Mouse (Mus musculus) forebrain, embryonic 11.5 days (tissue): ENCODE measurements at regions not wholly inside any gene's neighbourhood (a gene's known extent, or its start where the extent isn't known, plus 50 kb on each side); places are given as distances from the start of the nearest gene placed in this dataset.

Source experiments
- ATAC-seq: fragments of 200-750 bp; cut with Nextera tagmentation; replicated peaks from 2 replicates; pipeline ENCODE4 v1.8.0; 2017; ENCODE audit warnings: moderate TSS enrichment; ENCODE audit not compliant: low FRiP score
- DNase-seq: peaks from one replicate; pipeline ENCODE4 v3.0.0-alpha.2; 2017; ENCODE audit warnings: low spot score
- H3K27ac ChIP-seq: fragments of 300-500 bp; sonication (generic); 2 replicates; pipeline ENCODE4 v1.5.1; 2014; ENCODE audit warnings: low read depth, low read length
- H3K27me3 ChIP-seq: fragments of 300-500 bp; sonication (generic); 2 replicates; pipeline ENCODE4 v1.6.1; 2014; ENCODE audit warnings: mild to moderate bottlenecking, low read length, mixed read lengths; ENCODE audit not compliant: control insufficient read depth, insufficient read depth
- H3K36me3 ChIP-seq: fragments of 300-500 bp; sonication (generic); 2 replicates; pipeline ENCODE4 v1.6.1; 2014; ENCODE audit warnings: mild to moderate bottlenecking, low read length, moderate library complexity, mixed read lengths; ENCODE audit not compliant: control insufficient read depth, insufficient read depth
- H3K4me1 ChIP-seq: fragments of 300-500 bp; sonication (generic); replicated peaks from 2 replicates; pipeline ENCODE4 v1.6.1; 2014; ENCODE audit warnings: low read length, mixed read lengths; ENCODE audit not compliant: control insufficient read depth, insufficient read depth
- H3K4me2 ChIP-seq: fragments of 300-500 bp; sonication (generic); 2 replicates; pipeline ENCODE4 v1.6.1; 2014; ENCODE audit warnings: low read depth, mild to moderate bottlenecking, low read length, moderate library complexity, mixed read lengths; ENCODE audit not compliant: severe bottlenecking
- H3K4me3 ChIP-seq: fragments of 300-500 bp; sonication (generic); 2 replicates; pipeline ENCODE4 v1.5.1; 2014; ENCODE audit warnings: low read depth, low read length
- H3K9ac ChIP-seq: fragments of 300-500 bp; sonication (generic); 2 replicates; pipeline ENCODE4 v1.6.1; 2014; ENCODE audit warnings: low read length
- H3K9me3 ChIP-seq: fragments of 300-500 bp; sonication (generic); 2 replicates; pipeline ENCODE4 v1.6.1; 2016; ENCODE audit warnings: low read length, mixed read lengths; ENCODE audit not compliant: control insufficient read depth
- WGBS: fragments of 180-500 bp; shearing (Covaris S2); extraction: QIAGEN DNeasy Blood & Tissue Kit; methylation state at CpG from one replicate; pipeline ENCODE4 v1.1.7; 2014; 5-methylcytosine and 5-hydroxymethylcytosine counted together

DNA sequence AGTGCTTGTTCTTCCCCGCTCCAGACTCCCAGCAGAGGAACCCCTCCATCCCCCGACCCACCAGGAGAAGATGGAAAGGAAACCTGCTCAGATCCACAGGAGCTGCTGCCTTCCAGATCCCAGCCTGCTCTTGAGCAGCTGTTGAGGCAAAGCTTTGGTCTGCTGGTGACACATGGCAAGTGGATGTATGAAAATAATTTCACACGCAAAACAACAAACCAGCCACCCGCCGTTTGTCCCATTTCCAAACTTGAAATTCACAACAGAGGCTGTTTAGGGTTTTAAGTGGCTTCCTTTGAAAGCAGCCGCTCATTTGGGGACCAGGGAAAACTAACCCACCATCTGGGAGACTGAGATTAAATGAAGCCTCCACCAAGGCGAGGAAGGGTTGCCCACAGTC lies 220.8 kb upstream of the Zdhhc25 start:
- Histone ChIP-seq H3K4me2 (no peak overlapping the region), H3K4me3 (no peak overlapping the region), H3K4me1 (peaks cover 10% of the 10 kb centered on the region; the same call in 1 of the 2 replicates), H3K9ac (no peak overlapping the region), H3K9me3 (no peaks in the 10 kb centered on the region), H3K36me3 (no peaks in the 10 kb centered on the region), H3K27me3 (peaks cover 2% of the 10 kb centered on the region; the same call in 1 of the 2 replicates), H3K27ac (no peak overlapping the region)
- DNase-seq (peak; percentile 43), ATAC-seq (no peak)
- WGBS: 73% methylated on average over 7 of the region's 7 CpGs

DNA sequence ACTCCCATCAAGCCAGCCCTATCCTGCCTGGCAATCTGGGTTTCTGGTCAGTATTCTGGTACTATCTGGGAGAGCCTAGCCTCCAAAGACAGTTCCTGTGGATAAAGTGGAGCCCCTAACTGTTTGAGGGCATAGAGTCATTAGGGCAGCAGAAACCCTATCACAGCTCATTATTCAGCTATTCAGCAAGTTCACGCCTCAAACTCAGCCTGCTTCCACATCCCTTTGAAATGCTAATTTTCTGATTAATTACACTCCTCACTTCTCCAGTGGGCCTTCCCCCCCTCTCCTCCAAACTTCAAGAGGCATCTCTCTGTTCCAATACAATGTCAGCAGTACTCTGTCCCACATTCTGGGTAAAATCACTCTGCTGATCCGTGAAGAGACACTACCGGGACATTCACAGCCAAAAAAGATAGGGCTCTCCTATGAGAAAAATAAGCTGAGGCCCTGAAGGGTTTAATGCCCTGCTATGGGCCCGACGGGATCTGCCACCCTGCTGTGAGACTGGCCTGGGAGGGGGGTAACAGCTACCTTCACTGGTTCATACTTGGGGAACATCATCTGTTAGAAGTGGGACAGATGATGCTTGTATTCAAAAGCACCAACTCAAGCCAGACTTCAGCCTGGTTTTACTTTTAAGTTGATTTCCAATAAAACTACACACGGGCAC lies 220.0 kb upstream of the Zdhhc25 start:
- peaks cover 2% of the 10 kb centered on the region; the same call in 1 of the 2 replicates for H3K27me3 ChIP-seq
- WGBS: 13% methylated on average over 6 of the region's 6 CpGs
- no peak overlapping the region for H3K4me3 ChIP-seq
- no peak overlapping the region for H3K9ac ChIP-seq
- no peak overlapping the region for H3K4me2 ChIP-seq
- H3K36me3 ChIP-seq: no peaks in the 10 kb centered on the region
- DNase-seq (peak; percentile 56), ATAC-seq (peak; percentile 79)
- no peak overlapping the region for H3K27ac ChIP-seq
- H3K9me3 ChIP-seq: no peaks in the 10 kb centered on the region
- H3K4me1 ChIP-seq: peaks cover 10% of the 10 kb centered on the region; the same call in 1 of the 2 replicates

DNA sequence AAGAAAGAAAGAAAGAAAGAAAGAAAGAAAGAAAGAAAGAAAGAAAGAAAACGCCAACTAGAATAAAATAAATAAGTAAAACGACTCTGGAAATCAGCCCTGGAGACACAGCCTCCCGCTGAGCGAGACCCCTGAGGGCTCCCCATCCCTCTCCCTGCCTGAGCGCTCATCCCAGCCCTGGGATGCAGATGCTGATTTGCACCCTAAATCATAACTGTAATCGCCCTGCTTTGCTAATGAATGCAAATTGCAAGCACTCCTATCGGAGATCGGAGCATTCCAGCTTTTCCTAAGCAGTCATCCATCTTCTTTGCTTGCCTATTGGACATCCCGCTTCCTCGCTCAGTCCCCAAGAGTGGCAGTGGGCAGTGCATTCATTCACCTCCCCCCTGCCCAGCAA lies 218.7 kb upstream of the Zdhhc25 start:
- no peak for ATAC-seq
- 51% methylated on average over 10 of the region's 10 CpGs for WGBS
- no peaks in the 10 kb centered on the region for H3K36me3 ChIP-seq
- peaks cover 12% of the 10 kb centered on the region; the same call in 1 of the 2 replicates for H3K4me1 ChIP-seq
- no peaks in the 10 kb centered on the region for H3K9me3 ChIP-seq
- H3K27ac ChIP-seq: no peak overlapping the region
- H3K4me2 ChIP-seq: no peak overlapping the region
- H3K27me3 ChIP-seq: peaks cover 2% of the 10 kb centered on the region; the same call in 1 of the 2 replicates
- H3K9ac ChIP-seq: no peak overlapping the region
- no peak for DNase-seq
- no peak overlapping the region for H3K4me3 ChIP-seq

DNA sequence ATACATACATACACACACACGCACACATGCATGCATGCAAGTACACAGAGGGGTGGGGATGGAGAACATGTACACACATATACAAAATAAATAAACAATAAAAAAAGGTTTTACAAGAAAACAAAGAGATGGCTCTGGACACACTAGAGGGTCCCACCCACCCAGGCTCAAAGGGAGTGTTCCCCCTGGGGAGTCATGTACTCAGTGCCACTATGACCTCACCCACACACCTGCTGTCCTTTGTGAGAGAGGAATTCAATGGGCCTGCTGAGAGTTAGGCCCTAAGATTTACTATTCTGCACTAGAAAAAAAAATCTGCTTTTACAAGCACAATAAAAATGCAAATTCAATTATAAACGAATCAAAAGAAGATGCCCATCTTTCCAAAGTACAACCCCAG lies 214.2 kb upstream of the Zdhhc25 start:
- H3K36me3 ChIP-seq: no peaks in the 10 kb centered on the region
- H3K9ac ChIP-seq: no peak overlapping the region
- ATAC-seq: peak; percentile 71; the same call in 1 of the 2 replicates
- WGBS: 70% methylated on average over 2 of the region's 2 CpGs
- DNase-seq: no peak
- peaks cover 2% of the 10 kb centered on the region; the same call in 1 of the 2 replicates for H3K4me1 ChIP-seq
- H3K27ac ChIP-seq: no peak overlapping the region
- no peaks in the 10 kb centered on the region for H3K9me3 ChIP-seq
- H3K27me3 ChIP-seq: peaks cover 2% of the 10 kb centered on the region; the same call in 1 of the 2 replicates
- H3K4me3 ChIP-seq: no peak overlapping the region
- no peak overlapping the region for H3K4me2 ChIP-seq

DNA sequence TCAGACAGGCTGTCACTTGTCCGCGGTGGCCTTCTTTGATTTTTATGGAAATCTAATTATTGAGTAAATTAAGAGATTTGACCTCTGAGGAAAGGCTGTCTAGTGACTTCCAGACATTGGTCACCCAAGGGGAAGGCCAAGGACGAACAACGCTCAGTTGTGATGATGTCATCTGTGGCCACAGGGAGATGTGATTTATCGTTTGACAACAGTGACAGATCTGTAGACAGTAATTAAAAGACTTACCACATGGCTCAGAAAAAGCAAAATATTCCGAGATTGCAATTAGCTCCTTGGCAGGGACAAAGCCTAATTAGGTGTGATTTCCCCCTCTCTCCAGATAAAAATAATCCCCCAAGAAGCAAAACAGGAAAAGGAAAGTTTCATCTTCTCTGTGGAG lies 213.4 kb upstream of the Zdhhc25 start:
- Histone ChIP-seq H3K4me1 (peaks cover 2% of the 10 kb centered on the region; the same call in 1 of the 2 replicates), H3K9ac (no peak overlapping the region), H3K27ac (no peak overlapping the region), H3K36me3 (no peaks in the 10 kb centered on the region), H3K9me3 (no peaks in the 10 kb centered on the region), H3K4me3 (no peak overlapping the region), H3K27me3 (peaks cover 2% of the 10 kb centered on the region; the same call in 1 of the 2 replicates), H3K4me2 (no peak overlapping the region)
- no peak for DNase-seq
- 56% methylated on average over 6 of the region's 6 CpGs for WGBS
- 0 out of 2 replicates have a peak, but pooled peaks have one; percentile 18 for ATAC-seq

GRCm38 (mm10) chr15:88391822-88392221 lies 208.3 kb upstream of the Zdhhc25 start:
- Histone ChIP-seq H3K27me3 (no peaks in the 10 kb centered on the region), H3K9me3 (no peaks in the 10 kb centered on the region), H3K4me1 (peaks cover 6% of the 10 kb centered on the region; the same call in 1 of the 2 replicates), H3K9ac (no peak overlapping the region), H3K4me3 (no peak overlapping the region), H3K27ac (no peak overlapping the region), H3K36me3 (no peaks in the 10 kb centered on the region), H3K4me2 (no peak overlapping the region)
- DNase-seq (no peak), ATAC-seq (no peak)
- WGBS: 88% methylated on average over 15 of the region's 15 CpGs

DNA sequence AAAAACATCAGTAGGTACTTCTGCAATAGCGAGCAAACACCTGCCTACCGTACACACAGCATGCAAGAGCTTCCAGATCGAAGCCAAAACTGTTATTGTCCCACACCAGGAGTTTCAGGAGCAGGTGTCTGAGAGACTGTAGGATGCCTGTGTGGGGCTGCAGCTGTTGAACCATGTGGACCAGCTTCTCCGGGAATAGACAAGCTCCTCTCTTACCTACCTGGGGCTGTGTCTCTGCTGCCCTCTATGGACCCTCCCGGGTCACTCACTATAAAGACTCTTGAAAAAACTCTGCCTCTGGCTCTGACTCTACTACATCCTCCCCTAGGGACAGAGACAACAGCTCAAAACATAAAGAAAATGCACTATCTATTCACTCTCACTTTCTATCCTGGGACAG lies 201.0 kb upstream of the Zdhhc25 start:
- no peaks in the 10 kb centered on the region for H3K9me3 ChIP-seq
- H3K4me2 ChIP-seq: no peak overlapping the region
- peaks cover 9% of the 10 kb centered on the region for H3K4me1 ChIP-seq
- 54% methylated on average over 5 of the region's 5 CpGs for WGBS
- no peak overlapping the region for H3K4me3 ChIP-seq
- H3K27ac ChIP-seq: no peak overlapping the region
- H3K27me3 ChIP-seq: 0 out of 2 replicates have a peak, but pooled peaks cover 3% of the 10 kb centered on the region
- DNase-seq: peak; percentile 57
- H3K9ac ChIP-seq: no peak overlapping the region
- no peak; the same call in 1 of the 2 replicates for ATAC-seq
- no peaks in the 10 kb centered on the region for H3K36me3 ChIP-seq

DNA sequence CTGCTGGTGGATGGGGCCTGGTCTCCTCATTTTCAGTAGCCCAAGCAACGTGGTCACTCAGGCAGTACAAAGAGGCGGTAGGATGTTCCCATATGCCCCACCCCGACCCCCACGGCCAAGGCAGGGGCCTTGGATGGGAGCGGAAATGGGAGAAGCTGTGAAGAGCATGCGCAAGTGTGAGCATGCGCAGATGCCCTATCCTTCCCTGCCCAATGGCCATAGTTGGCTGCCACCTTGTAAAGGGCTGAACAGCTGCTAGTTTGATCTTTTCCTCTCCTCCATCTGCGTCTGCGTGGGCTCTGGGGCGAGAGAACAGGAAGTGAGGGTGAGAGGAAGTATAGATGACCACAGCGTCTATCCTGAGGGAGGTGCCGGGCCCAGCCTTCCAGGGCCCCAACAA lies 200.1 kb upstream of the Zdhhc25 start:
- ATAC-seq: no peak
- no peak overlapping the region for H3K27ac ChIP-seq
- DNase-seq: no peak
- no peak overlapping the region for H3K9ac ChIP-seq
- WGBS: 87% methylated on average over 12 of the region's 12 CpGs
- H3K36me3 ChIP-seq: no peaks in the 10 kb centered on the region
- no peaks in the 10 kb centered on the region for H3K9me3 ChIP-seq
- H3K4me3 ChIP-seq: no peak overlapping the region
- H3K27me3 ChIP-seq: 0 out of 2 replicates have a peak, but pooled peaks cover 3% of the 10 kb centered on the region
- H3K4me2 ChIP-seq: no peak overlapping the region
- H3K4me1 ChIP-seq: peaks cover 9% of the 10 kb centered on the region

GRCm38 (mm10) chr15:88400787-88401186 lies 199.3 kb upstream of the Zdhhc25 start:
- DNase-seq: peak; percentile 60
- Histone ChIP-seq H3K27ac (no peak overlapping the region), H3K9ac (no peak overlapping the region), H3K4me1 (peaks cover 9% of the 10 kb centered on the region), H3K27me3 (0 out of 2 replicates have a peak, but pooled peaks cover 3% of the 10 kb centered on the region), H3K4me3 (no peak overlapping the region), H3K4me2 (no peak overlapping the region), H3K36me3 (no peaks in the 10 kb centered on the region), H3K9me3 (no peaks in the 10 kb centered on the region)
- WGBS: 62% methylated on average over 9 of the region's 9 CpGs
- no peak for ATAC-seq
